Mouse (Mus musculus) thymus, adult 2 months (tissue): ENCODE data around the gene Med15.

ENCODE experiments used
- CTCF ChIP-seq: fragments of 200-500 bp; IDR thresholded peaks from 2 replicates; pipeline ENCODE4 v1.5.1; 2012; ENCODE audit warnings: mild to moderate bottlenecking, control low read depth, low read length, moderate library complexity, borderline replicate concordance; ENCODE audit not compliant: control insufficient read depth, poor library complexity, insufficient read depth; ENCODE audit errors: extremely low read depth
- POLR2A ChIP-seq: fragments of 200-500 bp; IDR thresholded peaks from 2 replicates; pipeline ENCODE4 v1.6.1; 2012; ENCODE audit warnings: mild to moderate bottlenecking, low read length, control low read depth, moderate library complexity; ENCODE audit not compliant: control insufficient read depth, poor library complexity, insufficient read depth; ENCODE audit errors: extremely low read depth

GRCm38 (mm10) chr16:17643437-17643990 lies 89.2 kb downstream of the Med15 start:
- TF ChIP-seq CTCF = no peak
- TF ChIP-seq POLR2A = no peak
